Mouse (Mus musculus) brain, embryonic 14.5 days (tissue): ENCODE data around the gene Prm1.

Experiments used
- CTCF ChIP-seq: fragments of 200-500 bp; IDR thresholded peaks from 2 replicates; pipeline ENCODE4 v1.5.1; 2012; ENCODE audit warnings: inconsistent platforms, mild to moderate bottlenecking, moderate library complexity, borderline replicate concordance; ENCODE audit not compliant: insufficient read depth, insufficient read length; ENCODE audit errors: extremely low read depth
- POLR2A ChIP-seq: fragments of 200-500 bp; IDR thresholded peaks from 2 replicates; pipeline ENCODE4 v1.6.1; 2012; ENCODE audit warnings: mild to moderate bottlenecking, inconsistent platforms, borderline replicate concordance; ENCODE audit not compliant: poor library complexity, insufficient read depth, insufficient read length, severe bottlenecking; ENCODE audit errors: extremely low read depth

- TF ChIP-seq CTCF (no peak), POLR2A (no peak)
These were observed at the start of gene Prm1 for GRCm38 (mm10) chr16:10805789-10806527.
